Mouse (Mus musculus): Measurements from ENCODE around the gene Gm21964.

- TF ChIP-seq CTCF (IDR thresholded peaks at IDR 0.05; ENCODE audit: low read depth) (no peak), EP300 (IDR thresholded peaks at IDR 0.05; ENCODE audit: low read depth) (no peak)
These were observed 9.1 kb upstream of the Gm21964 start for GRCm38 (mm10) chr8:110091869-110092268.
